Mouse (Mus musculus) cerebellum, adult 2 months (tissue): ENCODE results near the gene Gli2. TPM values are rescaled to one million over a fixed set of nuclear protein-coding genes. Genes with fewer than 3 reads are reported as not detected.

ENCODE experiments used
- DNase-seq, 2 experiments: peaks; one replicate each; pipeline ENCODE4 v3.0.0; 2021
- H3K27ac ChIP-seq: fragments of 200-500 bp; 2 replicates; pipeline ENCODE4 v1.5.1; 2012; ENCODE audit warnings: low read length, control low read depth, inconsistent platforms; ENCODE audit not compliant: insufficient read depth
- H3K27me3 ChIP-seq: fragments of 200-500 bp; 2 replicates; pipeline ENCODE4 v1.6.1; 2012; ENCODE audit warnings: inconsistent platforms, mild to moderate bottlenecking, low read length, moderate library complexity; ENCODE audit not compliant: control insufficient read depth, insufficient read depth
- H3K4me1 ChIP-seq: fragments of 200-500 bp; 2 replicates; pipeline ENCODE4 v1.6.1; 2011; ENCODE audit warnings: low read length; ENCODE audit not compliant: control insufficient read depth, insufficient read depth
- H3K4me3 ChIP-seq: fragments of 200-500 bp; replicated peaks from 2 replicates; pipeline ENCODE3; 2011; ENCODE audit warnings: mild to moderate bottlenecking, low read depth, low read length, control low read depth; ENCODE audit not compliant: insufficient read depth
- CTCF ChIP-seq: fragments of 200-500 bp; IDR thresholded peaks from 2 replicates; pipeline ENCODE4 v1.5.1; 2011; ENCODE audit warnings: low read depth, mild to moderate bottlenecking, control low read depth, low read length, moderate library complexity, borderline replicate concordance; ENCODE audit not compliant: insufficient read depth
- POLR2A ChIP-seq: fragments of 200-500 bp; IDR thresholded peaks from 2 replicates; pipeline ENCODE4 v1.6.1; 2011; ENCODE audit warnings: low read length, control low read depth, borderline replicate concordance; ENCODE audit not compliant: insufficient read depth
- WGBS: fragments of 180-500 bp; shearing (Covaris S2); methylation state at CpG from one replicate; pipeline ENCODE4 v1.1.7; 2018; 5-methylcytosine and 5-hydroxymethylcytosine counted together
- polyA plus RNA-seq: library from polyadenylated mRNA; depleted of rRNA; stranded (reverse); fragments of >200 nt; gene quantifications from 2 replicates; pipeline ENCODE4 v1.2.3, GENCODE M21; 2012

Gli2 gene
- polyA plus RNA-seq, 1 experiment = 2.4 TPM

- H3K27me3 ChIP-seq = peaks cover 5% of the 10 kb centered on the region; the same call in 1 of the 2 replicates
- no peak overlapping the region for H3K27ac ChIP-seq
- no peak overlapping the region for H3K4me3 ChIP-seq
- TF ChIP-seq POLR2A (no peak), CTCF (no peak)
- DNase-seq = no peak
- WGBS = 81% methylated on average over 4 of the region's 4 CpGs
- H3K4me1 ChIP-seq = peaks cover 8% of the 10 kb centered on the region; the same call in 1 of the 2 replicates
Measured at GRCm38 (mm10) chr1:119055801-119056200, 2.4 kb upstream of the Gli2 start.

GRCm38 (mm10) chr1:119054468-119054867, 1.0 kb upstream of the Gli2 start:
- H3K4me1 ChIP-seq = peaks cover 8% of the 10 kb centered on the region; the same call in 1 of the 2 replicates
- no peak overlapping the region for H3K27ac ChIP-seq
- DNase-seq = no peak
- H3K27me3 ChIP-seq = peaks cover 5% of the 10 kb centered on the region; the same call in 1 of the 2 replicates
- TF ChIP-seq POLR2A (no peak), CTCF (no peak)
- no peak overlapping the region for H3K4me3 ChIP-seq
- 41% methylated on average over 6 of the region's 6 CpGs for WGBS

- Histone ChIP-seq H3K4me1 (peaks cover 8% of the 10 kb centered on the region; the same call in 1 of the 2 replicates), H3K27ac (no peak overlapping the region), H3K27me3 (peaks cover 5% of the 10 kb centered on the region; the same call in 1 of the 2 replicates), H3K4me3 (no peak overlapping the region)
- DNase-seq = no peak
- 3% methylated on average over 25 of the region's 25 CpGs for WGBS
- TF ChIP-seq POLR2A (no peak), CTCF (no peak)
Measured at GRCm38 (mm10) chr1:119053872-119054354, 494 bp upstream of the Gli2 start.

GRCm38 (mm10) chr1:119052631-119053177, 715 bp downstream of the Gli2 start:
- H3K27me3 ChIP-seq = peaks cover 8% of the 10 kb centered on the region; the same call in 1 of the 2 replicates
- peak overlapping the region; percentile 42 for H3K4me3 ChIP-seq
- no peak for TF ChIP-seq POLR2A
- no peak for TF ChIP-seq CTCF
- peaks cover 8% of the 10 kb centered on the region; the same call in 1 of the 2 replicates for H3K4me1 ChIP-seq
- WGBS = 1% methylated on average over 33 of the region's 33 CpGs
- H3K27ac ChIP-seq = peak overlapping the region; percentile 28; the same call in 1 of the 2 replicates
- no peak for DNase-seq

- H3K27ac ChIP-seq = no peak overlapping the region; the same call in 1 of the 2 replicates
- H3K27me3 ChIP-seq = peaks cover 8% of the 10 kb centered on the region; the same call in 1 of the 2 replicates
- no peak for TF ChIP-seq CTCF
- no peak for TF ChIP-seq POLR2A
- peak overlapping the region; percentile 42 for H3K4me3 ChIP-seq
- peak; percentile 20 to 35 for DNase-seq
- 1% methylated on average over 21 of the region's 21 CpGs for WGBS
- H3K4me1 ChIP-seq = peaks cover 8% of the 10 kb centered on the region; the same call in 1 of the 2 replicates
Measured at GRCm38 (mm10) chr1:119051938-119052551, 1.4 kb downstream of the Gli2 start.

GRCm38 (mm10) chr1:119051192-119051937, 2.1 kb downstream of the Gli2 start:
- Histone ChIP-seq H3K27me3 (peaks cover 8% of the 10 kb centered on the region; the same call in 1 of the 2 replicates), H3K4me3 (no peak overlapping the region), H3K27ac (no peak overlapping the region), H3K4me1 (peaks cover 8% of the 10 kb centered on the region; the same call in 1 of the 2 replicates)
- WGBS = 14% methylated on average over 21 of the region's 21 CpGs
- no peak for TF ChIP-seq POLR2A
- no peak for TF ChIP-seq CTCF
- DNase-seq = no peak

GRCm38 (mm10) chr1:119049812-119050615, 3.4 kb downstream of the Gli2 start:
- no peak for TF ChIP-seq POLR2A
- TF ChIP-seq CTCF = no peak
- DNase-seq = no peak
- no peak overlapping the region for H3K4me3 ChIP-seq
- peaks cover 8% of the 10 kb centered on the region; the same call in 1 of the 2 replicates for H3K27me3 ChIP-seq
- H3K27ac ChIP-seq = 0 out of 2 replicates have a peak overlapping the region, but pooled peaks have one; percentile 34
- 46% methylated on average over 10 of the region's 10 CpGs for WGBS
- H3K4me1 ChIP-seq = peaks cover 8% of the 10 kb centered on the region; the same call in 1 of the 2 replicates
